Mouse (Mus musculus): ENCODE data around the gene Olfm2.
A peak's percentile ranks its signal among the peaks of the same experiment; 100 is the strongest.

The Olfm2 gene

DNA sequence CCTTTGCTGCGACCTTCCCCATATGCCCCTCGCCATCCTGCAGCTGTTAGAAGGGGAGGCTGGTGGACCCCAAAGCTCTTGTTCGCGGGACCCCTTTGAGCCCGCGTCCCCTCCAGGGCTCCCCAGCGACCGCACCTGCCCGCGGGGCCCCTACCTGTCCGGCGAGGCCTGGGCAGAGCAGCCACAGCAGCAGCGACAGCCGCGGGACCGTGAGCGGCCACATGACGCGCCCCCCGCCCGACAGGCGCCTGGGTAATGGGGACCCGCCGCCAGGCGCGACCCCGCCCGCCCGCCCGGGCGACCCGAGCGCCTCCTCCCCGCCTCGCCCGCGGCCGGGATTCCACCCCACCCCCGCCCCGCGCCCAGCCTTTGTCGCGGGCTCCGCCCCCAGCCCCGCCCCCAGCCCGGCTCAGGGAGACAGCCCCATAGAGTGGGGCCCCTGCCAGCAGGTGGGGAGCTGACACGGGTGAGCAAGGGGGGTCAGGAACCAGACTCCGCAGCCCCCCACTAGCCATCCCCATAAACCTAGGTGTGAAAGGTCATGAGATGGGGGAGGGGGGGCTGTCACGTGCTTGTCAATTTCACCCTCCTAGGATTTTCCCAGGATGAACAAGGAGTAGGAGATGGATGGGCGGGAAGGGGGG, at the start of gene Olfm2:
Gene Olfm2, minus strand, starts transcription at position 333 of the 644 bp plus-strand sequence.
- no peak for DNase-seq (ENCODE audit: low spot score)

GRCm38 (mm10) chr9:20794108-20794806, 48.1 kb upstream of the Olfm2 start:
- DNase-seq (ENCODE audit: low spot score) = peak; percentile 4

GRCm38 (mm10) chr9:20790345-20790744, 44.2 kb upstream of the Olfm2 start:
- DNase-seq (ENCODE audit: low spot score) = no peak

DNA sequence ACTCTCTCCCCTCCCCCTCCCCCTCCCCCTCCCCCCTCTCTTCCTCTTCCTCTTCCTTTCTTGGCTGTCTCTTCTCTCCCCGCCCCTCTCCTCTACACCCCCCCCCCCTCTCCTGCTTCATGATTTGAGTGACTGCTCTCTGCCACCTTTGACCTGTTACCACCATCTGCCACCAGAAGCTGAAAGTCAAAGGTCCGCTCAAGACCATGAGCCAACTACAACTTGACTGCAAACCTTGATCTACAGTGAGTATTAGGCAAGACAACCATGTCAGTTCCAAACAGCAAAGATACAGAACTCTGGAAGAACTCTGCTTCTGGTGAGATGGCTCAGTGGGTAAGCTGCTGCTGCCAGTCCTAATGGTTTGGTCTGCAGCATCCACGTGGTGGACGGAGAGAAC, 43.5 kb upstream of the Olfm2 start:
- no peak for DNase-seq (ENCODE audit: low spot score)

GRCm38 (mm10) chr9:20787992-20788391, 41.8 kb upstream of the Olfm2 start:
- no peak for DNase-seq (ENCODE audit: low spot score)

DNA sequence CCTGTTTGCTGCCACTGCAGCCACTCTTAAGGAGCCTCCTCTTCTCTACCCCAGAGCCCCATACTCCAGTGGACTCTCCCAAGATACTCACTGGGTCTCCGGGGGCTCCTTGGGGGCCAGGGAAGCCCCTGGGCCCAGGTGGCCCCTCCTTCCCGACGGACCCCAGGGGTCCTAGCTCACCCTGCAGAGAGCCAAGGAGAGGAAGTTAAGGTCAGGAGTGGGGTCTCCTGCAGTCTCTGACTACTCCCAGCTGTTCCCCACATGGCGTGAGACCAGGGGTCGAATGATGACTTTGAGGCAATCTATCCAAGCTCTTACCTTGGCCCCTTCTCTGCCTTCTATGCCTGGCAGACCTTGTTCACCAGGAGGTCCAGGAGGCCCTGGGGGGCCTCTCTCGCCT, 38.9 kb upstream of the Olfm2 start:
- DNase-seq (ENCODE audit: low spot score) = no peak

DNA sequence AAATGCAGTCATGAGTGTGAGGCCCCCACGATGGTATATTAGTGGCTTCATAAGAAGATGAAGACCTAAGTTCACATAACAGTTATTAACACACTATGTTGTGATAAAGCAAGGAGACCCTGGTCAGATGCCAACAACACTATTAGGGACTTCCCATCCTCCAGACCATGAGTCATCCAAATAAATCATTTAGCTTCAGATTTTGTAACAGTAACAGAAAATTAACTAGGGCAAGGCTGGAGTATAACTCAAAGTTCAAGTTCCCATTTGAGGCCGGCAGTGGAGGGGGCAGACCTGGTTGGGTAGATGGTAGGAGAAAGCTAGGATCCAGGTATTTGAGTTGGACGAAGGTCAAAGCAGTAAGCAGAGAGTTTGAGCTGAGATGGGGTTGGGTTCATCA, 35.1 kb upstream of the Olfm2 start:
- DNase-seq (ENCODE audit: low spot score) = no peak

DNA sequence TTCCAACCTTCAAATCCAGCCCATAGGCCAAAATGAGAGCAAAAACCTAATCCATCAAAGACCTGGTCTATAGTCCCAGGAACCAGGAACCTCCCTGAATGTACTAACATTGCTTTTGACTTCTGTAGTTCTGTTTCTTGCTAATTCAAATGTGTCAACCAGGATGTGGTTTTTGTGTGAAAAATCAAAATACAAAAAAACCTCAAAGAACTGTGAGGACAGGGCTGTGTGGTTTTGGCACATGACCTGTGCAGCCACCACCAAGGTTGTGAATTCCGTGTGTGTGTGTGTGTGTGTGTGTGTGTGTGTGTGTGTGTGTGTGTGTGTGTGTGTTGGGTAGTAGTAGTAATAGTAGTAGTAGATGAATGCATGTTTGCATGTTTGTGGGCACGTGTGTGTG, 19.1 kb upstream of the Olfm2 start:
- DNase-seq (ENCODE audit: low spot score) = no peak

DNA sequence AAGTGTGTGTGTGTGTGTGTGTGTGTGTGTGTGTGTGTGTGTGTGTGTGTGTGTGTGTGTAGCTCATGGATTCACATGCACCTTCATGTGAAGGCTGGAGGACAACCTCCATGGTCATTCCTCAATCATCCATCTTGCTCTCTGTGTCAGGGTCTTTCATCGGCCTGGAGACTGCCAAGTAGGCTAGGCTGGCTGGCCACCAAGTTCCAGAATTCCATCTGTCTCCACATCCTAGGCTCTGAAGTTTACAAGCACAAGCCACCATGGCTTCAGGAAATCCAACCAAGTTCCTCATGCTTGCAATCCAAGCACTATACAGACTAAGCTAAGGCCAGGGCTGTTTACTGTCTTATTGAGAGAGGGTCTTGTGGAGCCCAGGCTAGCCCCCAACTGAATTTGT, 16.9 kb upstream of the Olfm2 start:
- no peak for DNase-seq (ENCODE audit: low spot score)

- no peak for DNase-seq (ENCODE audit: low spot score)
These were observed 16.2 kb upstream of the Olfm2 start for GRCm38 (mm10) chr9:20762197-20762961.

DNA sequence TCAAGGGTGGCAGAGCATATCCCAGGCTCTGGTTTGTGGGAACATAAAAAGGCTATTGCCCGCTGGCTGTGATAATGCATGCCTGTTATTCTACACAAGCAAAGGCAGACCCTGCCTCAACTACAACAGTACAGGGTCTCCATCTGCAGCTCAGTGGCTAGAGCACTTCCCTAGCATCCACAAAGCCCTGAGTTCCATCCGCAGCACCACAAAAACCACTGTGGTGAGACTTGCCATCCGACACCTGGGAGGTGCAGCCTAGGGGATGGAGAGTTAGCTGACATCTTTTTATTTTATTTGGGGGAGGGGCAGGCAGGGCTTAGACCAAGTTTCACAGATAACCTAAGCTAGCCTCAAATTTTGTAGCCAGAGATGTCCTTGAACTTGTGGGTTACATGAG, 15.2 kb upstream of the Olfm2 start:
- no peak for DNase-seq (ENCODE audit: low spot score)

DNA sequence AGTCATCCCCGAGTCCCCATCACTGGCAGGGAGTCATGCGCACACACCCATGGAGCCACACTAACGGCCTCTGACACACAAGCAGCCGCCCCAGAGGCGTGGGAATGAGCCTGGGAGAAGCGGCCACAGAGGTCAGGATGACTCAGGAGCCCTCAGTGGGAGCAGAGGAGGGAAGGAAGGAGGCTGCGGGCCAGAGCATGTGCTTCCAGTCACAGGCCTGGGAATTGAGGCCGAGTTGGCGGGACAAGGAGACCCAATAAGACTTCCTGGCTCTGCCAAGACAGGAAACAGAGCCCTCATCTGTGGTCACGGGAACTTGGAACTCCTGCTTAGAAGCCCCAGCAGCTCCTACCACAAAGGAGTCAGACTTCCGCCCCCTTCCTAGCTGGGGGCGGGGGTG, 14.7 kb upstream of the Olfm2 start:
- peak; percentile 63 for DNase-seq (ENCODE audit: low spot score)

- no peak for DNase-seq (ENCODE audit: low spot score)
These were observed 12.7 kb upstream of the Olfm2 start for GRCm38 (mm10) chr9:20758896-20759295.

DNA sequence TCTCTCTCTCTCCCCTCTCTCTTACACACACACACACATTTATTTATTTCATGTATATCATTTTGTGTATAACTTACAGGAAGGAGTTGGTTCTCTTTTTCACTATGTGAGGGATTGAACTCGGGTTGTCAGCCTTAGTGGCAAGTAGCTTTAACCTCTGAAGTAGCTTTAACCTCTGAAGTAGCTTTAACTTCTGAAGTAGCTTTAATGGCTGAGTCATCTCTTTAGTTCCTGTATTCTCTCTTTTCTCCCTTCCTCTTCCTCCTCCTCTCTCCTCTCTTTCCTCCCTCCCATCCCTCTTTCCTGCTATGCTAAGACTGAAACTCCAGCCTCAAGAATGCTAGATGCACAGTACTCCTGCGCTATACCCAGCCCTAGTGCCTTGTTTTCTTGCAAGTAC, 12.1 kb upstream of the Olfm2 start:
- DNase-seq (ENCODE audit: low spot score) = no peak

GRCm38 (mm10) chr9:20757087-20757955, 11.2 kb upstream of the Olfm2 start:
- no peak for DNase-seq (ENCODE audit: low spot score)

DNA sequence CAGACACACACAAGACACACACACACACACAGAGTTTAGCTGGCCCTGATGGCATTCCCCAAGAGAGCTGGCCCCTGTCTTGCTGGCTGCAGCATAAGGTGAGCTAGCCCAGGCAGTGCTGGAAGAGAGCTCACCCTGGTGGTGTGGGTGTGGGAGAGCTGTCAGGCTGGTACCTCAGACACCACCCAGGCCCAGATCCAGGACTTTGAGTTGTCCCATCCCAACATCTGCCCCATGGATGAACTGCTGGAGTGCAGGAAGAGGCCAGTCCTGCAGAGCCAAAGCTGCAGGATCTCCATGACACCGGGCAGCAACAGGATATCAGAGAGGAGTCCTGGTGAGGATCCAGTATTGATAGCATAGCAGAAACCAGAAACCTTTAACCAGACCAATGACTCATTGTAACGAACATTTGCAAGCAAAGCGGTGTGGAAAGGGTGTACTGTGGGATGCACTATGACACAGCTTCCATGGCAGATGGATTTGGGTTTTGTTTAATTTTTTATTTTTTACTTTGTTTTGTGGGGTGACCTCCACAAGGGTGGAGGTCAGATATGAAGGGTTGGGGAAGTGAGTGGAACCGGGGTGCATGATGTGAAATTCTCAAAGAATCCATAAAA, 10.0 kb upstream of the Olfm2 start:
- DNase-seq (ENCODE audit: low spot score) = no peak

- DNase-seq (ENCODE audit: low spot score) = no peak
These were observed 8.2 kb upstream of the Olfm2 start for GRCm38 (mm10) chr9:20754335-20754734.

DNA sequence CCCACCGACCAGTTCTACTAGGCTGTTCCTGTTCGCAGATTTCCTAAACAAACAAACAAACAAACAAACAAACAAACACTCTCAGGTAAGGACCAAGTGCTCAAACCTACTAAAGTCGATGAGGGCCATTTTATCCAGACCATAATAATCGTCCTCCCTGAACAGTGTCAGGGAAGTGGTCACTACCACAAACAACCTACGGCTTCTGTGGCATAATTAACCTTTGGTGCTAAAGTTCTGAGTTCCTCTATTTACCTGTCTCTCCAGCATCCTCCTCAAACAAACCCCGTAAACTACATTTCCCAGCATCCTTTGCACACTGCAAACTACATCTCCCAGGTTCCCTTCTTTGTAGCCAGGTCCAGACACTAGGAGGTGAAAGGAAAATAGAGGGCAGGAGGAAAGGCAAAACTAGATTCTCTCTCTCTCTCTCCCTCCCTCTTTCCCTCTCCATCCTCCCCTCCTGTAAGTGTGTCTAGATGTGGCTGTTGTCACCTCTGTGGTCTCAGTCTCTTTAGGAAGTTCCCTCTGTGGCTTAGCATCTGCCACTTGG, 5.4 kb upstream of the Olfm2 start:
- DNase-seq (ENCODE audit: low spot score) = no peak

- DNase-seq (ENCODE audit: low spot score) = no peak
These were observed 3.1 kb upstream of the Olfm2 start for GRCm38 (mm10) chr9:20749213-20749612.

- DNase-seq (ENCODE audit: low spot score) = no peak
These were observed 2.4 kb upstream of the Olfm2 start for GRCm38 (mm10) chr9:20748540-20748939.

GRCm38 (mm10) chr9:20747682-20748081, 1.5 kb upstream of the Olfm2 start:
- DNase-seq (ENCODE audit: low spot score) = no peak
